Mouse (Mus musculus) cortical plate, adult 2 months (tissue): ENCODE measurements around the gene Sept14.

Experiments used
- CTCF ChIP-seq: fragments of 200-500 bp; IDR thresholded peaks from 2 replicates; pipeline ENCODE4 v1.5.1; 2011; ENCODE audit warnings: mild to moderate bottlenecking, control low read depth, low read length; ENCODE audit not compliant: insufficient read depth; ENCODE audit errors: extremely low read depth
- POLR2A ChIP-seq: fragments of 200-500 bp; IDR thresholded peaks from 2 replicates; pipeline ENCODE4 v1.6.1; 2011; ENCODE audit warnings: mild to moderate bottlenecking, low read length, control low read depth; ENCODE audit not compliant: insufficient read depth; ENCODE audit errors: extremely low read depth

GRCm38 (mm10) chr5:129670036-129670458 is 38.3 kb downstream of the Sept14 start, which contains the start of gene Zfp11:
- TF ChIP-seq CTCF, result no peak
- TF ChIP-seq POLR2A, result peak; percentile 90
